Mouse (Mus musculus) C2C12 (cell line): Measurements from ENCODE around the gene Stat3. TPM values are rescaled to one million over a fixed set of nuclear protein-coding genes. Genes with fewer than 3 reads are reported as not detected.
A peak's percentile ranks its signal among the peaks of the same experiment; 100 is the strongest.

Experiments used
- H3K27me3 ChIP-seq: one replicate; pipeline ENCODE4 v1.6.1; 2011; ENCODE audit not compliant: control insufficient read depth, insufficient read depth, insufficient read length
- H3K36me3 ChIP-seq: one replicate; pipeline ENCODE4 v1.6.1; 2011; ENCODE audit not compliant: control insufficient read depth, insufficient read depth
- H3K4me3 ChIP-seq: one replicate; pipeline ENCODE4 v1.5.1; 2011; ENCODE audit warnings: mild to moderate bottlenecking, control low read depth; ENCODE audit not compliant: poor library complexity, insufficient read depth, severe bottlenecking
- H3K79me2 ChIP-seq: one replicate; pipeline ENCODE4 v1.6.1; 2011; ENCODE audit not compliant: control insufficient read depth, insufficient read depth
- H3K79me3 ChIP-seq: one replicate; pipeline ENCODE4 v1.6.1; 2011; ENCODE audit warnings: low read depth, control low read depth
- H3ac ChIP-seq: one replicate; pipeline ENCODE3; 2011; ENCODE audit warnings: low read depth; ENCODE audit not compliant: control insufficient read depth, insufficient read length
- CEBPB ChIP-seq: IDR thresholded peaks from one replicate; pipeline ENCODE4 v1.6.1; 2011; ENCODE audit warnings: low read depth, mild to moderate bottlenecking, control low read depth, moderate library complexity
- CTCF ChIP-seq: IDR thresholded peaks from one replicate; pipeline ENCODE4 v1.5.1; 2011; ENCODE audit not compliant: control insufficient read depth, insufficient read depth, insufficient read length
- FOSL1 ChIP-seq: IDR thresholded peaks from one replicate; pipeline ENCODE4 v1.8.0; 2011; ENCODE audit warnings: mild to moderate bottlenecking, low read length; ENCODE audit not compliant: poor library complexity, insufficient read depth, severe bottlenecking
- MAX ChIP-seq: IDR thresholded peaks from one replicate; pipeline ENCODE4 v1.6.1; 2011; ENCODE audit warnings: mild to moderate bottlenecking, control low read depth
- MYOD1 ChIP-seq: IDR thresholded peaks from one replicate; pipeline ENCODE4 v1.6.1; 2011; ENCODE audit warnings: low read depth; ENCODE audit not compliant: control insufficient read depth, insufficient read length
- MYOG ChIP-seq: IDR thresholded peaks from one replicate; pipeline ENCODE4 v1.6.1; 2011; ENCODE audit not compliant: control insufficient read depth, insufficient read length; ENCODE audit errors: extremely low read depth
- USF1 ChIP-seq: IDR thresholded peaks from one replicate; pipeline ENCODE4 v1.6.1; 2011; ENCODE audit warnings: low read depth, mild to moderate bottlenecking, control low read depth, moderate library complexity
- polyA plus RNA-seq: library from polyadenylated mRNA; unstranded; fragments of >200 nt; fragmentation: generic; extraction: Trizol; gene quantifications from one replicate; pipeline ENCODE4 v1.2.1, GENCODE M21; 2012; ENCODE audit warnings: missing spikeins

Stat3 gene
- polyA plus RNA-seq, 1 experiment = 36.1 TPM

DNA sequence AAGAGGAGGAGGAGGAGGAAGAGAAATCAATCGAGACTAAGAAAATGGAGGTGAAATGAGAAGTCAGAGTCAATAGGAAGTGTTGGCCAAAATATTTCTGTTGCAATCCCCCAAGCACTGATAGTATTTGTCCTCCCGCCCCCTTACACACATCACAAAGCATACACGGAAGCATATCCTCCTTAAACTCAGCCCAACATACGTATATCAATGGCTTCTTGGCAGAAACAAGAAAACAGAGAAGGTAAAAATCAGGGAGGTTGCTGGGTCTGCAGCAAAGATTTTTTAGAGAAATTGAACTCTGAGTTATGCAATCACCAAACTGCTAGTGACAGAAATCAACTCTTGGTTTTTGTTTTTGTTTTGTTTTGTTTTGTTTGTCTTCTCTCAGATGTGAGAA, 91.3 kb downstream of the Stat3 start:
- no peaks in the 10 kb centered on the region for H3K79me3 ChIP-seq
- no peaks in the 10 kb centered on the region for H3K79me2 ChIP-seq
- H3ac ChIP-seq = no peak overlapping the region
- no peak for TF ChIP-seq MYOD1
- no peak for TF ChIP-seq FOSL1
- no peak for TF ChIP-seq CTCF
- TF ChIP-seq MYOG = no peak
- no peak for TF ChIP-seq USF1
- H3K4me3 ChIP-seq = no peak overlapping the region
- peaks cover 10% of the 10 kb centered on the region for H3K27me3 ChIP-seq
- H3K36me3 ChIP-seq = no peaks in the 10 kb centered on the region

- TF ChIP-seq MAX = no peak
- no peak for TF ChIP-seq MYOD1
- no peak for TF ChIP-seq USF1
- Histone ChIP-seq H3K27me3 (peaks cover 7% of the 10 kb centered on the region), H3K4me3 (no peak overlapping the region), H3K79me2 (no peaks in the 10 kb centered on the region), H3K36me3 (no peaks in the 10 kb centered on the region), H3K79me3 (no peaks in the 10 kb centered on the region), H3ac (no peak overlapping the region)
Measured at GRCm38 (mm10) chr11:100847572-100847971, 91.8 kb downstream of the Stat3 start.

DNA sequence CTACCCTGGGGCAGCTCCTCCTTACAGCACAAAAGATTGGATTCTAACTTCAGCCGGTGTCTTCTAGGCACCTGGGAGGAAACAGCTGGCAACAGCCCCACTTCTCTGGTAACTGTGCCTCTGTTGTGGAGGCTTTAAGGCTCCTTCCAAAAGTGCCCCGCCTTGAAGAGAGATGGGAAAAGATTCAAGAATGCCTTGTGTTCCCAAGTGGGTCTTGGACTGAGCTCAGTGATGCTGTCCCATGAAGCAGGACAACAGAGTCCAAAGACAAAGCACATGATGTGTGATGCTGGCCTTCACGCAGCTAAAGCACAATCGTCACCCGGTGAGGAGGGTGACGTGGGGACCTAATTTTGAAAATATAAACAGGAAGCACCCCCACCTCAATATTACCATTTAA, 93.5 kb downstream of the Stat3 start:
- Histone ChIP-seq H3ac (no peak overlapping the region), H3K79me2 (no peaks in the 10 kb centered on the region), H3K4me3 (no peak overlapping the region), H3K79me3 (no peaks in the 10 kb centered on the region), H3K27me3 (peaks cover 7% of the 10 kb centered on the region), H3K36me3 (no peaks in the 10 kb centered on the region)
- no peak for TF ChIP-seq CTCF
- no peak for TF ChIP-seq FOSL1
- TF ChIP-seq MYOG = no peak
- no peak for TF ChIP-seq CEBPB
- TF ChIP-seq USF1 = no peak
- no peak for TF ChIP-seq MAX
- no peak for TF ChIP-seq MYOD1

- TF ChIP-seq MYOG (no peak), CTCF (no peak), CEBPB (no peak), MYOD1 (no peak), FOSL1 (no peak), USF1 (no peak), MAX (no peak)
- Histone ChIP-seq H3K79me3 (no peaks in the 10 kb centered on the region), H3K79me2 (no peaks in the 10 kb centered on the region), H3K36me3 (no peaks in the 10 kb centered on the region), H3K4me3 (no peak overlapping the region), H3ac (no peak overlapping the region), H3K27me3 (peaks cover 7% of the 10 kb centered on the region)
Measured at GRCm38 (mm10) chr11:100844121-100844520, 95.2 kb downstream of the Stat3 start.

GRCm38 (mm10) chr11:100843070-100843669, 96.2 kb downstream of the Stat3 start:
- Histone ChIP-seq H3K79me3 (no peaks in the 10 kb centered on the region), H3K36me3 (no peaks in the 10 kb centered on the region), H3K4me3 (no peak overlapping the region), H3ac (no peak overlapping the region), H3K27me3 (peaks cover 7% of the 10 kb centered on the region), H3K79me2 (no peaks in the 10 kb centered on the region)
- no peak for TF ChIP-seq CTCF
- TF ChIP-seq MYOG = no peak
- TF ChIP-seq FOSL1 = peak; percentile 41

- no peak overlapping the region for H3K4me3 ChIP-seq
- TF ChIP-seq CEBPB (no peak), MAX (no peak), USF1 (no peak), MYOG (no peak), FOSL1 (no peak), CTCF (no peak), MYOD1 (no peak)
- no peaks in the 10 kb centered on the region for H3K36me3 ChIP-seq
- no peaks in the 10 kb centered on the region for H3K79me2 ChIP-seq
- H3K27me3 ChIP-seq = peaks cover 7% of the 10 kb centered on the region
- no peak overlapping the region for H3ac ChIP-seq
- H3K79me3 ChIP-seq = no peaks in the 10 kb centered on the region
Measured at GRCm38 (mm10) chr11:100842025-100842424, 97.3 kb downstream of the Stat3 start.
